Mouse (Mus musculus): ENCODE results near the gene Resf1. TPM values are rescaled to one million over a fixed set of nuclear protein-coding genes. Genes with fewer than 3 reads are reported as not detected.
"Not testable (repeated sequence)": the region's sequence is repeated elsewhere in the genome, so short reads cannot be mapped to it uniquely, and the experiment has no call there.

The Resf1 gene
- 10 to 100 TPM; 27.8 to 30.6 TPM for total RNA-seq (2021)
- long read RNA-seq, experiment 1, partial matches to known transcripts: 1 of 1 reads
- long read RNA-seq, experiment 1, other reads (novel, unspliced or antisense): 0 of 1 reads
- long read RNA-seq, experiment 2, partial matches to known transcripts: 0 of 1 reads
- long read RNA-seq, experiment 2, other reads (novel, unspliced or antisense): 1 of 1 reads

DNA sequence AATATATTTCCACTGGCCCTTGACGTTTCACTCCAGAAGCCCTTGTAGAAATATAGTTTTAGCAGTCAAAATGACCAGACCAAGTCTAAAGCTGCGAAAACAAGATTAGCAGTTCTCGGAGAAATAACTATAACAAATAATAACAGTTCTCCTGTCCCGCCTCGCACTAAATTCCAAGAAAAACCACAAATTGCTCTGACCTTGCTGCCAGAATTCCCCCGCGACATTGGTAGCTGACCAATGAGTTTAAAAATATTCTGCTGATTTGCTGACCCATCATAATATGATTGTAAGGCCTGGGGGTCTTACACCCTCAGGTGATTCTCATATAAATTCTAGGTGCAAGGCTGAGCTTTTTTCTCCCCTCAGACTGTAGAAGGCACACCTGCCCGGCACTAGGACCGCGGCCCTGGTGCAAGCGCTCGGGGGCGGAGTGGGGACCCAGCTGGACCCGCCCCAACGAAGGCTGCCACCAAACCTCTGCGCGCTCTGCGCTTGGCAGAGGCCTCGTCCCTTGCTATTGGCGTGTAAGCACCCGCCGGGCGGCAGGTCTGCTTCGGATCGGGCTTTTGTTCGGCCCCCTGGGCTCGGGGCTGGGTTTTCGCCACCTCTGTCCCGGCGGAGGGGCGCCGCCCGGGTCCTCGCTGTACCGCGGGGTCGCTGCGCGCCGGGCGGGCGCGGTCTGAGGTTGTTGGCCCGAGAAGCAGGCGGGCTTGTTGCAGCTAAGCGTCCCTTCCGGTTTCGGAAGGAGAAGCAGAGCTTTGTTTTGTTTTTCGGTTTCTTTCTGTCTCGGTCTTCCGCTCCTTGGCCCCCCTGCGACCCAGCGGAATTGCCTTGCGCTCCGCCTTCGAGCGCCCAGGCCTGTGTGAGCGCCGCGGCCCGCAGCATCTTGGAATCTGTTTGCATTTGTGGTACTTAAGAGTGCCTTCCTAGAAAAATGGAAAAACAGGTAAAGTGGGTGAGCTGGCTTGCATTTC, at the start of gene Resf1:
Gene Resf1, plus strand, starts transcription at position 459 of the 977 bp plus-strand sequence.
- DNase-seq (ENCODE audit: low spot score in 2 of 2): peak; percentile 85 to 87

DNA sequence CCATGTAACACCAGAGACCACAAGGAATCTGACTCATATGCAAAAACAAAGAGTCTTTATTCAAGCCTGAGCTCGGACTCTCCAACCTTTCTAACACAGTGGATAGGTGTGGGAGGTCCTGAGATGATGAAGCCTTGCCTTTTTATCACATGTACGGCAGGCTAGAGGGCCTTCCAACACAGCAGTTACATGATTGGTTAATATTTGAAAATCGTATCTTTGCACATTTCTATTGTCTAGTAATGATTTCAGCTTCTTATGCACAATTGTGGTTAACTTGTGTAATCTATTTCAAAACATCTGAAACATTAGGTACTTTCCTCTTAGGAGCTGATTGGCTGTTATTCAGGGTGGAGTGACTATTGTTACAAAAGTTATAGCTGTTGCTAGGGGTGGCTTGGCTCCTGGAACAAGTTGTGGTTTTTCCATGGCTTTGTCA, 48.4 kb upstream of the Resf1 start:
- no peak for DNase-seq (ENCODE audit: low spot score in 2 of 2)

DNA sequence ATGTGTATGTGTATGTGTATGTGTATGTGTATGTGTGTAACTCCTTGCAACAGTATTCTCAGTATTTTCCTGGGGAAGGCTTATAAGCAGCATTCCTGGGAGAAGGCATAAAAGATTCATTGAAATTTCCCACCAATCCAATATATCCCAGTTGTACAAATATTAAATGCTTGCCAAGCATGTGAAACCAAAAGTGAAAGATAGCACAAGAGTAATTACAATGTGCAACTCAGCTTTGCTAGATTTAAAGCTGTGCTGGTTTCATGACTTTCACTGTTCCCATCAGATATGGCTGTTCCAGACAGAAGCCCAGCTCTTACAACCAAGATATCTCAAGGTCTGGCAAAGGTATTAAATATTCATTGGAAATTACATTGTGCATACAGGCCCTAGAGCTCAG, 41.3 kb upstream of the Resf1 start:
- DNase-seq (ENCODE audit: low spot score in 2 of 2): no peak

DNA sequence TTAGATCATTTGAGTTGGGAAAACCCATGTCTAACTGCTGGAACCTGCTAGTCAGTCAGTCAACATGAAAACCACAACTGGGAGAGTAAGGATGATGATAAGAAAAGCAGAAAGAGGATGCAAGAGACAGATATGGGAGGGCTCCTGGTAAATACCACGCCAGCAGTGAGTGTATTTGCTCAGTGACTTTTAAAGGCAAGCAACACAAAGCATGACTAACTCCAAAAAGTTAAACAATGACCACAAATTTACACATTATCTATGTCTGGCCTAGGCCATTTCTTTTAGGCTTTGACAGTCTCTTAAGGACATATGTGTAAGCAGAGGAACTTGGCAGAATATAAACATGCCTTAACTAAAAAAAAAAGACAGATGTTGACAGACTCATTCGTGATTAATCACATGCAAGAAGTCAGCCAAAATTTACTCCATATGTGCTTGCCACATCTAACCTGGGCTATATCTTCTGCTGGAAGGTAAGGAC, 30.9 kb upstream of the Resf1 start:
- no peak for DNase-seq (ENCODE audit: low spot score in 2 of 2)

DNA sequence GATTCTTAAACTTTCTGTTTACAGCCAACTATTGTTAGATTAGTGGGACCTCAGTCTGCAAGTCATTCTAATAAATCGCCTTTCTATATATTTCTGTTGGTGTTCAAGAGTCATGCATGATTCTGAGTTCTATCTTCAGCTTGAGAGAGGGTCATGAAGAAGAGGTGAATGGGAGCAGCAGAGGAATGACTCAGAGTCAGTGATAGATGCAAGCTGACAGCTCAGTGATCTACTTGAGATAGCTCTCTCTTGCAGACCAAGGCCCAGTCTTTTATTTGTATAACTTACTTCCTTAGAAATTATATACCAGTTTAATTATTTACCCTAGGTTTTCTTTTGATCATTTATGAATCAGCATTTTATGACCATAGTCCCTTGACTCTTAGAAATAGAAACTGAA, 30.3 kb upstream of the Resf1 start:
- DNase-seq (ENCODE audit: low spot score in 2 of 2): no peak

DNA sequence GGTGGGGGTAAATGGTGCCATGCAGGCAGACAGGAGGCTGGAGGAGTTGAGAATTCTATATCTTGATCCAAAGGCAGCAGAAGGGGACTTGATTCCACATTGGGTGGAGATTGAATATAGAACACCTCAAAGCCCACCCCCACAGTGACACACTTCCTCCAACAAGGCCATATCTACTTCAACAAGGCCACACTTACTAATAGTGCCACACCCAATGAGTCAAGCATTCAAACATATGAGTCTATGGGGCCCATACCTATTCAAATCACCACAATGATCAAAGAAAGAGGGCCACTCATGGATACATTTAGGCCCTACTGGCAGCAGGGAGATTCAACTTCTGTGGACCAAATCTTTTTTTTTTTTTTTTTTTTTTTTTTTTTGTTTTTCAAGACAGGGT, 28.7 kb upstream of the Resf1 start:
- DNase-seq (ENCODE audit: low spot score in 2 of 2): no peak

DNA sequence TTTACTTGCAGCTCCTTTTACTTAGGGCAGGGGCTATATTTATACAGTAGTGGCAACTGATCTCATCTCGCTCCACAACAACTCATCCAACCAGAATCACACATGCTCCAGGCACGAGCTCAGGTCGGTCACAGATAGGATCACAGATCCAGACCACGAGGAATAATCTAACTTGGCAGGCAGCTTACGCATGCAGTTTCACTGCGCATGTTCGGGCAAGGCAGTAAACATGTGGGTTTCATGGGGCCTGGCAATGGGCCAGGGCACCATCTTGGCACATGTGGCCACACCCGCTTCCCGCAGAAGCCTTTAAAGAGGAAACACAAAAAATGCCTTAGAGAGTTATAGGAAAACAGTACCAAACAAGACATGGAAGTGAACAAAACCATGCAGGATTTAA, 21.0 kb upstream of the Resf1 start:
- not testable (repeated sequence) for DNase-seq (ENCODE audit: low spot score in 2 of 2)

DNA sequence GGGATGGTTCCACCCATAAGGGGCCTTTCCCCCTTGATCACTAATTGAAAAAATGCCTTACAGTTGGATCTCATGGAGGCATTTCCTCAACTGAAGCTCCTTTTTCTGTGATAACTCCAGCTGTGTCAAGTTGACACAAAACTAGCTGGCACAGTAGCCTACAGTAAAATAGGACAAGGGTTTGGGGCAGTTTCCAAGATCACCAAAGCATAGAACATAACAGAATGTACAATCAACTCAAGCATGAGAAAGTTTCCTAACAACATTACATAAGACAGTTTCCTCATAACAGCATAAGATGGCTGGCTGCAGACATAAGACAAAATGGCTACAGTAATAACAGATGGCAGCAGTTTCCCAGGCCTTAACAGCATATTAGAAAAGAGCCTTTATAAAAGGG, 6.0 kb upstream of the Resf1 start:
- not testable (repeated sequence) for DNase-seq (ENCODE audit: low spot score in 2 of 2)

DNA sequence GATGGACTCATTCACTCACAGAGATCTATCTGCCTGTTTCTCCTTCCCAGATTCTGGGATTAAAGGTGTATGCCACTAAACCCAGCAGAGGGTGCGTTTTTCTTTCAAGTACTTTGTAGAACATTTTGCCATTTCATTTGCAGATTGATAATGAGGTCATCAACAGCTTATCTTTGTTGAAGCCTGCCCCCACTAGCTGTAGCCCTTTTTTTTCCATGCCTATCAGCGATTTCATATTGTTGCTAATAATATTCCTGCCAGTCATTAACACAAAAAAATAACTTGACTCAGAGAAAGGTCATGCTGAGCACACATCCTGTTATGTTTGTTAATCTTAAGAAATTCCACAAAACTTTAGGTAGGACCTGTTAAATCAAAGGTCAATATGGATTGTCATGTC, 2.1 kb upstream of the Resf1 start:
- no peak for DNase-seq (ENCODE audit: low spot score in 2 of 2)

DNA sequence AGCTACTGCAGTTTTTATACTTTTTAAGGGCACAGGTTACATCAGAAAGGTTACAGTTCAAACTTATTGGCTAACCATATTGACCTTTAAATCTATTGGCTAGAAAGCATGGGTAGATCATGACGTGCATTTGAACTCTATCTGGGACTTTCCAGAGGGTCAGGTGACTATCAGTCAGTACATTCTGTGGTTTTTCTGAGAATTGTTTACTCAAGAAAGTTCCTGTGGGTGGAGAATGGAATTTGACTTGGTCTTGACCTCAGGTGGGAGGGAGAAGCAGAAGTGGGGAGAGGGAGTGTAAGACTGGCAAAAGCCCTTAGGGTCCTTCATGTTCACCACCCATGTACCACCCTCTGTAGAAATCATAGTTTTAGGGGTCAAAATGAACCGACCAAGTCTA, 1.4 kb upstream of the Resf1 start:
- DNase-seq (ENCODE audit: low spot score in 2 of 2): no peak

DNA sequence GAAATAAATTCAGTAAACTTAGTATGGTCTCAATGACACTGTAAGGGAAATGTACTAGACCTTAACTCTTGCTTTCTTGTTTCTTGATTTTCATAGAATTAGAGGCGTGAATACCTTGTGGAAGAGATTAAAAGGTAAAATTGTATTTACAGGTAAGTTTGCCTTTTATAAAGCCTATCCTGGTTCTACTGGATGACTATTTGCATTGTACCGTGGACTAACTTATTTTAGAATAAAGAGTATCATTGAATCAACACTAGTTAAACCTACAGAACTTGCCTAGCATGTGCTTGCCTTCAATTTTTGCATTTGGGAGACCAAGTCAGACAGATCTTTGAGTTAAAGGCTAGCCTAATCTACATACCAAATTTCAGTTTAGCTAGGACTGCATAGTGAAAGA, 1.0 kb downstream of the Resf1 start:
- DNase-seq (ENCODE audit: low spot score in 2 of 2): no peak

DNA sequence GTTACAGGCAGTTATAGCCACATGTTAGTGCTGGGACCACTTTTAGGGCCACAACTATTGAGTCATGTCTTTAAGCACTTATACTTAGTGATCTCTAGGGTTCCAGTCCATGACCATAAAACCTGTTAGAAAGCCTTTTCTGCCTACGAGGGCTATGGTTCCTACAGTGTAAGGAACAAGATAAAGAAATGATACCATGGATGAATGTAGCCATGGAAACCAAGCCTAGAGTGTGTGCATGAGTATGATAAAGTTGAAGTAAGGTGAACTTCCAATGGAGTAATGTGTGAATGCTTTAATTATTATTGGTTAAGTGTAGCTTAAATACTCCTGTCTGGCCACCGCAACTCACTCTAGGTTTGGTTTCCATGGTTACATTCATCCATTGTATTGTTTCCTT, 1.8 kb downstream of the Resf1 start:
- DNase-seq (ENCODE audit: low spot score in 2 of 2): no peak

DNA sequence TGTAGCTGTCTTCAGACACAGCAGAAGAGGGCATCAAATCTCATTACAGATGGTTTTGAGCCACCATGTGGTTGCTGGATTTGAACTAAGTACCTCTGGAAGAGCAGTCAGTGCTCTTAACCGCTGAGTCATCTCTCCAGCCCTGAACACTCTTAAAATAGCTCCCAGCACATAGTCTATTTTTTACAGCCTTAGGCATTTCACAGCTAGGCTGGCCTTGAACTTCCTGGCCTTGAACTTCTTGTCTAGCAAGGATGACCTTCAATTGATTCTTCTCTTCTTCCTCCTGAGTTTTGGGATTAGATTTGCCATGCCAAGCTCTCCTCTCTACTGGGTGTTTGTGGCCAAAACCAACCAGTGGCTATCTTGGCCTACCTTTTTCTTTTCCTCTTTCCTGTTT, 2.6 kb downstream of the Resf1 start:
- peak in 1 of 2 experiments; percentile 10 for DNase-seq (ENCODE audit: low spot score in 2 of 2)

DNA sequence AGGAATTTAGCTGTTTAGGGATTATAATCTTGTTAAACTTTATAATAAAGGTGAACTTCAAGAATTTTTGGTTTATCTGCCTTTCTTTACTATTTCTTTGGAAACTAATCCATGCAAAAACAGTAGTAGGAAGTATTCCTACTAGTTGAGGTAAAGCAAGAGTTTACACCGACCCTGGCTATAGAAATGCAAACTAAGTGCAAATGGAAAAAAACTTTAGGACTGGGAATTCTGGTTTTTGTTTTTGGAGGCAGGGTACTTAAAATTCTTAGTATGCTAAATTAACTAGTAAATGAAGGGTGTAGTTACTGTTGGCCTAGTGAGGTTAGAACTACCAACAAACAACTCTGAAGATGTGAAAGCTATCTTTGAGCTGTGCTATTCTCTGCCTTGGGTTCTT, 3.0 kb downstream of the Resf1 start:
- DNase-seq (ENCODE audit: low spot score in 2 of 2): no peak

DNA sequence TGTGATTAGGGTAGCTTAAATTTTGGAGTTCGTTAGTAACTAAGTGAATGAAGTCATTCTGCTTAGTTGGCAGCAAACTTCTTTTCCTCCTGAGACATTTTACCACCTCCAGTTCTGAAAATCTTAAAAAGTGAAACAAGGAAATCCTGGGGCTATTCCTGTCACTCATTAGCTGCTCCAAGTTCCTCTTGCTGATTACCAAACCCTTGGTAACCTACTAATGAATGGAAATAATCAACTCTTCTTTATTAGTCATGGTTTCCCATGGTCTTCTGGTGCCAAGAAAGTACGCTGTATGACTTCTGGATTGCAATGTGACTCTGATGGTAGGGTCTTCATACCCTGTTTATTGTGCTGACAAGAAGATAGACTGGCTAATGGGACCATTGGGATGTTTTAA, 5.7 kb downstream of the Resf1 start:
- no peak for DNase-seq (ENCODE audit: low spot score in 2 of 2)

DNA sequence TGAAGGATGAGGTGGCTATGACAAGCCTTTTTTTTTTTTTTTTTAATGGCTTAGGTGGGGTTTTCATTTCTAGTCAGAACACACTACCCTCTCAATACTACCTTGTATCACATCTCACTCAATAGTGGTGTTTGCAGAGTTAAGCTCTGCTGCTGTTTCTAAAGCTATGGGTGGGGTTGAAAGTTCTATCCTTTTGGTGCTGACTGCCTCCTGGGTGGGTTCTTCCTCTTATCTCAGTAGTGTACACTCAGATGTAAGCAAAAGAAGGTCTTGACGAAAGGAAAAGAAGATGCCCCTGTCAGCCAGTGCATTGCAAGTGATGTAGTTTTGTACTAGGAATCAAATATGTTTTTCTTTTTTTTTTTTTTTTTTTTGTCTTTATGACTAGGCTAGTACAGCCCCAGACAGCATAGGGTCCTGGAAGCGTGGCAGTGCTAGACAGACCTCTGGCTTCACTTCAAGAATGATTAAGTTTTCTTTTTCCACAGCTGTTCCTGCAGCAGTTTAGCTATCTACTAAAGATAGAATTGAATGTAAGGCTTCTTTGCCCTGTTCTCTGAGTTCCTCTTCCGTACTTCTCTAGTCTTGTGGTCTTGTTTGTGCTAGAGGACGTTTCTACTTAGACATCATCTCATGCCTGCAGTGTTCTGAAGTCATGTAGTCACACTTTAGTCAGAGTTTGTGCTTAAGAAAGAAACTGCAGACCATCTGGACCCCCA, 14.5 kb downstream of the Resf1 start:
- DNase-seq (ENCODE audit: low spot score in 2 of 2): no peak

DNA sequence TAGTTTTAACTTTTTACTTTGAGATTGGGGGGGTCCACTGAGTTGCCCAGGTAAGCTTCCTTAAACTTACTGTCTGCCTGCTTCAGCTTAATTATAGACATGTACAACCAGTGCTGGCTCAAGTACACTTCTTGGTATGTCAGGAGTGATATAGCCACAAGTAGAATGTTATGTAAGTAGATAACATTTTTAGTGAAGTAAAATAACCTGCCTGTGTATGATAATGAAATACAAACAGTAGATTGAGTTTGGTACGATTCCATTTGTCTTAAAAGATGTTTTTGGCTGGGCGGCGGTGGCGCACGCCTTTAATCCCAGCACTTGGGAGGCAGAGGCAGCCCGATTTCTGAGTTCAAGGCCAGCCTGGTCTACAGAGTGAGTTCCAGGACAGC, 15.0 kb downstream of the Resf1 start:
- DNase-seq (ENCODE audit: low spot score in 2 of 2): no peak

DNA sequence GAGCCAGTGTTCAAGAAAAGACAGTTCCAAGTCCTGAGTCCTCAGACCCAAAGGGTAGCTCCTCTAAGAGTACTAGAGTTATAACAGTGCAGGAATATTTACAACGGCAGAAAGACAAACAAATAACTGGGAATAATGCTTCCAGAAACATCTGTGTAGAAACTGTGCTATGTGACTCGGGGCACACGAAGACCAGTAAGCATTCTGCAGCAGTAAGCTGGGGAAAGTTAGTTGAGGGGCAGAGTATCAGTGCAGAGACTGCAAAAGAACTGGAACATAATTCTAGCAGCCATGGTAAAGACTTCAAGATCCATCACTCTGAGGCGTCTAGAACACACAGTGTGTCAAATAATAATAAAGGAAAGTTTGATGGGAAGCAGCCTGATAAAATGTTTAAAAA, 19.9 kb downstream of the Resf1 start:
- DNase-seq (ENCODE audit: low spot score in 2 of 2): no peak

DNA sequence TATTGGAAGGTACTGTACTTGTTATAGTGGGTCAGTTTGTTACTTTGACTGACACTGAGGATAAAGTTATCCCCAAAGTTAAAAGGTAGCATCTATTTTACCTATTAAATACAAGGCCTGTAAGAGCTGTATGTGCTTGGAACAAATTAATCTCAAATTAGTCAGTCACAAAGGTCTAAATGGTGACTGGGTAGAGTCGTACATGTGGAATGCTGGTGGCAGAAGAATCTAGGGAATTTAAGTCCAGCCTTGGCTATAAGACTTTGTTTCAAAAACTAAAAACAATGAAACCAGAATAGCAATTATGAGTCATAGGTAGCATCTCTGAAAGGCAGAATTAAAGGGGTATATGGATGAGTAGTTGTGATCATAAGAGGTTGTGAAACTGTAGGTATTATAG, 21.1 kb downstream of the Resf1 start:
- no peak for DNase-seq (ENCODE audit: low spot score in 2 of 2)

DNA sequence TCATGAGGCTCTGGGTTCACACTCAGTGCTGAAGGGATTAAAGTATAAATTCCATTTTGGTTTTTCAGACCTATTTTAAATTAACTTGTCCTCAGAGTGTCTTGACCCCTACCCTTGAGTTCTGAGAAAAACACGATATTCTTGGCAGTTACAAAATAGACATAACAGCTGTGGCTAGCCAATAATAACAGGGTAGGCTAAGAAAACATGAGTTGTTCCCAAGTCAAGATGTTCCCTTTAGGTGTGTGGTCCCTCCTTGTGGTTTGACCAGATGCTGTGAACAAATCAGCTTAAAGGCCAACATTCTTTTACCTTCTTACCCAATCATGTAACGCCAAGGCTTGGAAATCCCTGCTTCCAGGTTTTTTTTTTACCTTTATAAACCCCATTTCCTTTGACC, 23.8 kb downstream of the Resf1 start:
- no peak for DNase-seq (ENCODE audit: low spot score in 2 of 2)

DNA sequence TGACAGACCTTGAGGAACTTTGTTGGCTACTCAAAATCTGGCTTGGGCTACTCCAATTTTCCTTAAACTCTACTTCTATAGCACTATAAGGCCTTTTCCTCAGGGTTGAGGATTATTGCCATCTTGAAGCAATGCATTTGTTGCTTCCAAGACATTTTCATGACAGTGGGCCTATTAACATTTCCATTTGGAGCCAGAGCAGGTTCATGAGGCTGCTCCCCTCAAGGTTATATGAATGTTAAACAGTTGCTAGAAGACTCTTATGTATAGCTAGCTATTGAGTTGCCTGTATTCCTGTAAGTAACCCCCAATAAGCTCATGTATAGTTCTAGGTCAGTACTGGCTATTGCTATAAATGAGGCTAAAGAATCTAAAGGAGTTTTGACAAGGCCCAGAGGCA, 28.8 kb downstream of the Resf1 start:
- no peak for DNase-seq (ENCODE audit: low spot score in 2 of 2)

DNA sequence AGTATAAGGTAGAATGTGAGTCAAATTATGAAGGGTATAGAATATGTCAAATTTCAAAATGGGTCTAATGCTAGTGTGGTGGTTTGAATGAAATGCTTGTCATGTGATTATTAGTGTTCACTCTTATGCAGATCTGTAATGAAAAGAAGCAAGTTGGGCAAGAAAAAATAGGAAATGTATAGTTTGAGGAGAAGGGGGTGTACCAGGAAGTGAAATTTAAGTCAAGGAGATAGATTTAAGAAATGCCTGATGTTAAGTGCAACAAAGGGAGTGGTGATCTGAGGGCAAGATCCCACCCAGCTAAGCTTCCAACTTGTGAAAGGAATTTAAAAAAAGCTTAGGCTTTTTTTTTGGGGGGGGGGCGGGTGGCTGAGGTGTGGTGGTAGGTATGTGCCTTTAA, 29.4 kb downstream of the Resf1 start:
- DNase-seq (ENCODE audit: low spot score in 2 of 2): no peak

All from adrenal gland, adult 18-20 months (tissue).